Mouse (Mus musculus): ENCODE results near the gene Aire.
A peak's percentile ranks its signal among the peaks of the same experiment; 100 is the strongest.

Gene Aire

DNA sequence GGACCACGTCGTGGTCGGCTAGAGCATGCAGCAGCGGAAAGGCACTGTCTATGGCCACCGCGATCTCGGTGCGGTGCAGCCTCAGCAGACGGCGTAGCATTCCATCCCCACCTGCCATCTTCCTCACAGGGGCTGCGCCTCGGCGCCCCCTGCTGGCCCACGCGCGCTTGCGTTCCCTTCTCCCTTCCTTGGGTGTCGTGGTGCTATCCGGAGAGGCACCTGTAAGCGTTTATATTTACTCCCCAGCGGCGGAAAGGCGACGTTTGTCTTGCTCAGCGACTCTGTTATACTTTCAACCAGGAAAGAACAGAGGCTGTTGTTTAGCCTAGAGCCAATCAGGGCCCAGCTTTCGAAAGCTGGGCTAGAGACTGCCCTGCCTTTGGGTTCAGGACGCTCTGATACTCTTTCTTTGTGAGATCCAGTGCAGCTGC is at the start of gene Aire:
Gene Aire, minus strand, starts transcription at position 205 of the 431 bp plus-strand sequence.
- DNase-seq (ENCODE audit: low spot score in 2 of 2) = peak in 1 of 2 experiments; percentile 38

- no peak for DNase-seq (ENCODE audit: low spot score in 2 of 2)
Observed at GRCm38 (mm10) chr10:78092725-78093029, 49.3 kb upstream of the Aire start.

DNA sequence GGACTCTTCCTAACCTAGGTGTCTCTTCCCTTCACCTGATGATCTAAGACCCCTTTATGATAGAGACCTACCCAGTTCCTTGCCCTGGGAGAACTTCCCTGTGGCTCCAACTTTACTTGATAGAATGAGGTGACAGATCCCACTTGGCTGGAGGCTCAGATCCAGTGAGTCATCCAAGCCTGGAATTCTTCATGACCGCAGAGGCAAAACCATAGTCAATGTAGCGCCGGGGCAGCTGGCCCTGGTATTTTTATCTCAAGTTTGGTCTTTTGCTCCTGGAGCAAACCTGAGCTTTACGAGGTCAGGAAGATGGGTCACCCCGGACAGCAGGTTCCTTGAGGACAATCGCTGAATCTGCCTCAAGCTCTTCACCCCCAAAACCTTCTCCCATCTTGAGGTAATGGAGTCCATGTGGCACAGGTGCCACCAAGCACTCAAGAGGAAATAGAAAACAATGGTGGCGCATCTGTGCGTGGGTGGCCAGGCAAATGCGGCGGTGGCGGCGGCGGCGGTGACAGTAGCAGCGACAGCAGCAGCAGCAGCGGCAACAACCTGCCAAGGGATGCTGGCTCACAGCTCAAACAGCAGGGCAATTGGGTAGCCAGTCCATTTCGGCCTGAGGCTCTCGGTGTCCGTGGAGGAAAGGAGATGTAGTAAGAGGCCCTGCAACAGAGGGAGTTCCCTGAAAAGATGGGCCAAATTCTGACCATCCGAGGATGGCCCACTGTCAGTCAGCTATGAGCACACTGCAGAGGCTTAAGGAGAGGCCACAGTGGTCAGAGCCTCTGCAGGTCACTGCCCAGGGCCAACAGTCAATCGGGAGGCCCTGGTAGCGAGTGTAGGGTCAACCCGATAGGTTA is 48.7 kb upstream of the Aire start:
- DNase-seq (ENCODE audit: low spot score in 2 of 2) = no peak

- DNase-seq (ENCODE audit: low spot score in 2 of 2) = no peak
Observed at GRCm38 (mm10) chr10:78090706-78091491, 47.5 kb upstream of the Aire start.

DNA sequence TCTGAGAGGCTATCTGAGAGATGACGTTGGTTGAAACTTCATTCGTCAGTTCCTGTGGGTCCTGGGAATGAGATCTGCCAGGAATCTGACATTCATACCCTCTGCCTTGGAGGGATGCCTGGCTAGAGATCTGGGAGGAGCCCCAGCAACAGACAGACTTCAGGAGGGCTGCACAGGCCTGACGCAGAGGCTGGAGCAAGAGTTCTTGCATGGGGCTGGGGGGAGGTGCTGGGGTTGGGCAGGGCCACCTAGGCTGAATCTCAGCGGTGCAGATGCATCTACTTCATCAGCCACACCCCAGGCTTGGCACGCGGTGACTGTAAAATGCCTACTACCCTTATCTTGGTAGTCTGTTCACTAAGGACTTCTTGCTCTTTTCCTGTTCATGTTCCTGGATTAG is 46.8 kb upstream of the Aire start:
- no peak for DNase-seq (ENCODE audit: low spot score in 2 of 2)

GRCm38 (mm10) chr10:78087101-78087511 is 43.7 kb upstream of the Aire start:
- DNase-seq (ENCODE audit: low spot score in 2 of 2) = no peak

DNA sequence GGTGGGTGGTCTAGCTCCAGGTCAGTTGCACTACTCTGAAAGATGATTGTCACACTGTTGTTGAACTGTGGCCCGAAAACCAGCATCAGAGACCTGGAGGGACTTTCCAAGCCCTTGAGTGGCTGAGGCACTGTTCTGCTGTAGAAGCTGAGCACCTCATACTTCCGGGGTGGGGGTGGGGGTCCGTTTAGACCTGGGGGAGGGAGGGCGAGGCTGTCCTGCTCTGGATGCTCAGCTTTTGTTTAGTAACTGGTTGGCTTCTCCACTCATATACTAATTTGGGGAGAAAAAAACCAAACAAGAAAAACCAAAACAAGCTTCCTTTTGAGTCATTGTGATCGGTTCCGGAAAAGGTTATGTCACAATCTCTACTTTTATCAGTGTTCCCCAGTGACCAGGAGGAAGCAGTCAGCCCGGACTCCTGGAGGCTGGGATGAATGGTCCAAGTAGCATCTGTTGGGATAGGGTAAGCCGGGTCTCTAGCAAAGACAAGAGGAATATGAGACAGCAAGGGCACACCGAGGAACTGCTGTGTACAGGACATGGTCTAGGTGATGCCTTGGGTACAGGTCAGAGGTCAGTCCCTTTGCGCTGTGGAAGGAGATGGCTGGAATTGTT is 43.1 kb upstream of the Aire start:
- no peak for DNase-seq (ENCODE audit: low spot score in 2 of 2)

DNA sequence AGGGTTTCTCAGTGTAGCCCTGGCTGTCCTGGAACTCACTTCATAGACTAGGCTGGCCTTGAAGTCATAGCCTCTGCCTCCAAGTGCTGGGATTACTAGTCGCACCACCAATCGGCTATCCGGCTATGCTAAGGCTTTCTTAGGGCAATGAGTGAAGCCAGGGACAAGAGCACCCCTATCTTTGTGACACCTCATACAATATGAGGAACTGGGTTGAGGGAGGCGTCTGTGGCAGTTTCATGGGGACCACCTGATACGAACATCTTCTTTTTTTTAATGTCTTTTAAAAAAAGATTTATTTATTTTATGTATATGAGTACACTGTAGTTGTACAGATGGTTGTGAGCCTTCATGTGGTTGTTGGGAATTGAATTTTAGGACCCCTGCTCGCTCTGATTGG is 42.3 kb upstream of the Aire start:
- no peak for DNase-seq (ENCODE audit: low spot score in 2 of 2)

DNA sequence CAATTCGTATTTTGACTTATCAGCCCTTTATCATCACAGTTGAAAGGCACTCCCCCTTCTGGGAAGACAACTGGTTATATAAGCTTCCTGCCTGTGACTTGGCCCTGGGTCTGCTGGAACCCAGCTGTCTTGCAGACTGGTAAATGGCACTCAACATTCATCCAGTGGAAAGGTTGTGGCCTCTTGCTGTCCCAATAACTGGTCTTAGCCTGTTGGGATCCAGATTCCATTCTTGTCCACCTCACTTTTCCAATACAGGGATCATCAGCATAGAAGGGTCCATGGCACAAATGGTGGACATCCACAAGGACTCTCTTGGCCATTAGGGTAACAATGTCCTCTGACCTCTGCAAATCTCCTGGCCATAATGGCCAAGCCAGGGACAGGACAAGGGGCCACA is 40.7 kb upstream of the Aire start:
- DNase-seq (ENCODE audit: low spot score in 2 of 2) = no peak

GRCm38 (mm10) chr10:78079955-78080591 is 36.7 kb upstream of the Aire start:
- no peak for DNase-seq (ENCODE audit: low spot score in 2 of 2)

DNA sequence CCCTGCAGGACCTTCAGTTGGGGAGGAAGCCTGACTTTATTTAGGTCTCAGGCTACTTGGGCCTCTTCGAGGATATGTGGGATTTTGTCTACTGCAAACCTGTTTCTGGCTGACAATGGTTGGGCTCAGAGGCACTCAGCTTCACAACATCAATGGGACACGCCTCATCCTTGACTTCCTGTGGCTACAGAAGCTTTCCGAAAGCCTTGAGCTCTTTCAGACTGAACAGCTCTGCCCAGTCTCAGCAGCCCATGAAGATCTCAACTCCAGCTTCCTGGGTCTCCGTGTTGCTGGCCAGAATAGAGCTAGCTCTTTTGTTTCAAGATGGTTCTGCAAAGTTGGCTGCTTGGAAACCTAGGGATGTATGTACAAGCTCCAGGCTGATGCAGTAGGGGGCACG is 34.9 kb upstream of the Aire start:
- no peak for DNase-seq (ENCODE audit: low spot score in 2 of 2)

DNA sequence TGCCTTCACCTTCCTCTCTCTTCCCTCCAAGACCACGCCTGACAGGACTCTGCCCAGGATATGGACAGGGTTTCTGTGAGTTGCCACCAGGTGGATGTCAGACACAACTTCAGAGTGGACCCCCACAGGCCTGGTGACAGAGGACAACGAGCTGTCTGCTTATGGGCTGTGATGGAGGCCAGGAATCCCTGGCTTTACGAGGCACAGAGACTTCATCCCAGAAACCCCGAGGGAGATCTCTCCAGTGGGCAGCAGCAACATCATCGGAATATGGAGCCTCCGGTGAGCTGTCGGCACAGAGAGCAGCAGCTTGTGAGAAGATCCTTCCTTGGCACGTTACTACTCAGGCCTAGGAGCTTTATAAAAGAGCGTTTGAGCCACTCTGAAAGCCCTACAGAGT is 34.5 kb upstream of the Aire start:
- no peak for DNase-seq (ENCODE audit: low spot score in 2 of 2)

DNA sequence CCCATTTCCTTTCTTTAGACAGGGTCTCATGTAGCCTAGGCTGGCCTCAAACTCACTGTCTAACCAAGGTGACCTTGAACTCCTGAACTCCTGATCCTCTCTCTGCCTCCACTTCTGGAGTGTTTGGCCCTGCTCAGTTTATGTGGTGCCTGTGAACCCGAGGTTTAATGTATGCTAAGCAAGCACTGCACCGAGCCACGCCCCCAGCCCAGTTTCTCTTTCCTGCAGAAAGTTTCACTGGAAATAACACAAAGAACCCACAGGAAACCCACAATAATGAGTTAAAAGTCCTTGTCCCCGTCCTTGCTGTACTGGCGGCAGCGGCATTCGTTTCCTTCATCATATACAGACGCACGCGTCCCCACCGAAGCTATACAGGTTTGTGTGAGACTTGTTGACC is 31.6 kb upstream of the Aire start:
- DNase-seq (ENCODE audit: low spot score in 2 of 2) = no peak

GRCm38 (mm10) chr10:78074151-78074550 is 30.7 kb upstream of the Aire start:
- no peak for DNase-seq (ENCODE audit: low spot score in 2 of 2)

DNA sequence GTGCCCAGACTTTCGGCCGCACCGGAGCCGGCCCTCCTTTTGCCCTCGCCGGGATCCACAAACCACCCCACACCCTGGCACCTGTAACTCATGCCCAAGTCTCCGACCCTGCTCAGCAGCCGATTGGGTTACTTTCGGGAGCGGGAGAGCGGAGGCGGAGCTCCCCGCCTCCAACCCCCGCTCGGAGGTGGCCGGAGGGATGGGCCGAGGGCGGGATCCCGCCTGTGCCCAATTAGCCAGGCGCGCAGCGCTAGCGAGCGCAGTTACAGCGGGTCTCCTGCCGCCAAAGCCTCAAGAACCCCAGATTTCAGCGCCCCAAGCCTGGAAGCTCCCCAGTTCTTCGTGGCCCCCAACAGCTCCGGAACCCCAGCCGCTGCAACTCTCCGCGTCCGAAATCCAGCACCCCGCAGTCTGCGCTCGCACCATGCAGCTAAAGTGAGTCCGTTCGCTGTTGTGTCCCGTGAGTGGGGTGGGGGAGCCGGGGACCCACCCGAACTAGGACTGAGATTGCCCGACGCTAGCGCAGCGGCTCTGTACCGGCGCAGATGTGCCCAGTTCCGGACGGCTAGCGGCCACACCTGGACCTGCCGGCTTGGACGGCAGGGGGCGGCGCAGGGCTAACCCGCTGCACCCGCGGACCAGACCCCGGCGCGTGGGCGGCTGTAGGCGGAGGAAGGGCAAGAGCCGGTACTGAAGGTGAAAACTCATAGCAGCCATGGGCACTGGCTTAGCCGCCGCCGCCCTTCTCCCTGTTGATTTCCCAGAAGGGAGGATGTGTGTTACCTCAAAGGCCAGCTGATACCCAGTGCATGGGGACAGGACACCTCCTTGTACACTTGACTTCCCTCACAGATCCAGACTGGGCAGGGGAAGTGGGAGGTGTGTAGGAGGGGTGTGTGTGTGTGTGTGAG is 25.9 kb upstream of the Aire start, which contains the start of gene Icosl:
Gene Icosl, plus strand, starts transcription at position 202 of the 911 bp plus-strand sequence.
- peak; percentile 37 to 61 for DNase-seq (ENCODE audit: low spot score in 2 of 2)

- DNase-seq (ENCODE audit: low spot score in 2 of 2) = no peak
Observed at GRCm38 (mm10) chr10:78068541-78068940, 25.1 kb upstream of the Aire start.

- no peak for DNase-seq (ENCODE audit: low spot score in 2 of 2)
Observed at GRCm38 (mm10) chr10:78067226-78067625, 23.8 kb upstream of the Aire start.

GRCm38 (mm10) chr10:78063122-78063521 is 19.7 kb upstream of the Aire start:
- no peak for DNase-seq (ENCODE audit: low spot score in 2 of 2)

DNA sequence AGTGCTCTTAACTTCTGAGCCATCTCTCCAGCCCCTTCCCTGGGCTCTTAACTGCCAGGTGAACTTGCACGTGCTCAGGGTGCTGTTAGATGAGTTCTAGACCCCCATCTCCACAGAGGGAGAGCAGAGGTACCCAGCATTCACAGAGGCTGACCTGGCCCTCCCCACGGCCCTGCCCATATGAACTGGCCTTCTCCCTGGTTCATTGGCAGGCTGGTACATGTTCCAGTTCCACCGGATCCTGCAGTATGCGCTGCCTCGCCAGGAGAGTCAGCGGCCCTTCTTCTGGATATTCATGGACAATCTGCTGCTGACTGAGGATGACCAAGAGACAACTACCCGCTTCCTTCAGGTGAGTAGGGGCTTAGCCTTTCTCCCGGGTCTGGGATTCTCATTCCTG is 13.6 kb upstream of the Aire start:
- no peak for DNase-seq (ENCODE audit: low spot score in 2 of 2)

GRCm38 (mm10) chr10:78054633-78055565 is 11.5 kb upstream of the Aire start:
- DNase-seq (ENCODE audit: low spot score in 2 of 2) = no peak

Data from cerebellum, postnatal 4 days (tissue).